Mouse (Mus musculus): ENCODE results near the gene Aplp2.
A peak's percentile ranks its signal among the peaks of the same experiment; 100 is the strongest.

Aplp2 gene

GRCm38 (mm10) chr9:31225808-31226207 lies 14.2 kb upstream of the Aplp2 start:
- DNase-seq (ENCODE audit: low spot score) = no peak

- DNase-seq (ENCODE audit: low spot score) = no peak
Measured at GRCm38 (mm10) chr9:31223475-31223874, 11.9 kb upstream of the Aplp2 start.

GRCm38 (mm10) chr9:31221170-31221569 lies 9.6 kb upstream of the Aplp2 start:
- DNase-seq (ENCODE audit: low spot score) = no peak

GRCm38 (mm10) chr9:31217631-31218380 lies 6.2 kb upstream of the Aplp2 start:
- DNase-seq (ENCODE audit: low spot score) = no peak

GRCm38 (mm10) chr9:31212500-31213008 lies 939 bp upstream of the Aplp2 start:
- no peak for DNase-seq (ENCODE audit: low spot score)

- peak; percentile 63 for DNase-seq (ENCODE audit: low spot score)
Measured at GRCm38 (mm10) chr9:31210749-31211689, 596 bp downstream of the Aplp2 start.

GRCm38 (mm10) chr9:31210163-31210562 lies 1.5 kb downstream of the Aplp2 start:
- no peak for DNase-seq (ENCODE audit: low spot score)

GRCm38 (mm10) chr9:31209502-31209901 lies 2.1 kb downstream of the Aplp2 start:
- no peak for DNase-seq (ENCODE audit: low spot score)

GRCm38 (mm10) chr9:31207732-31208131 lies 3.9 kb downstream of the Aplp2 start:
- no peak for DNase-seq (ENCODE audit: low spot score)

- DNase-seq (ENCODE audit: low spot score) = no peak
Measured at GRCm38 (mm10) chr9:31204722-31205121, 6.9 kb downstream of the Aplp2 start.

- peak; percentile 32 for DNase-seq (ENCODE audit: low spot score)
Measured at GRCm38 (mm10) chr9:31203571-31204210, 7.9 kb downstream of the Aplp2 start.

- DNase-seq (ENCODE audit: low spot score) = no peak
Measured at GRCm38 (mm10) chr9:31203068-31203467, 8.5 kb downstream of the Aplp2 start.

- no peak for DNase-seq (ENCODE audit: low spot score)
Measured at GRCm38 (mm10) chr9:31198614-31199013, 13.0 kb downstream of the Aplp2 start.

- no peak for DNase-seq (ENCODE audit: low spot score)
Measured at GRCm38 (mm10) chr9:31197782-31198181, 13.8 kb downstream of the Aplp2 start.

GRCm38 (mm10) chr9:31196742-31197141 lies 14.9 kb downstream of the Aplp2 start:
- DNase-seq (ENCODE audit: low spot score) = no peak

- no peak for DNase-seq (ENCODE audit: low spot score)
Measured at GRCm38 (mm10) chr9:31195573-31195972, 16.0 kb downstream of the Aplp2 start.

- no peak for DNase-seq (ENCODE audit: low spot score)
Measured at GRCm38 (mm10) chr9:31192378-31192777, 19.2 kb downstream of the Aplp2 start.

- DNase-seq (ENCODE audit: low spot score) = no peak
Measured at GRCm38 (mm10) chr9:31191543-31191942, 20.1 kb downstream of the Aplp2 start.

GRCm38 (mm10) chr9:31189194-31189593 lies 22.4 kb downstream of the Aplp2 start:
- no peak for DNase-seq (ENCODE audit: low spot score)

GRCm38 (mm10) chr9:31184439-31184838 lies 27.2 kb downstream of the Aplp2 start:
- DNase-seq (ENCODE audit: low spot score) = no peak

- no peak for DNase-seq (ENCODE audit: low spot score)
Measured at GRCm38 (mm10) chr9:31183061-31183460, 28.6 kb downstream of the Aplp2 start.
